Mouse (Mus musculus) thymus, adult 2 months (tissue): ENCODE results near the gene Traf6. TPM values are rescaled to one million over a fixed set of nuclear protein-coding genes. Genes with fewer than 3 reads are reported as not detected.

Experiments used
- DNase-seq: peaks from one replicate; pipeline ENCODE4 v3.0.0; 2021
- H3K27ac ChIP-seq: fragments of 200-500 bp; 2 replicates; pipeline ENCODE4 v1.5.1; 2012; ENCODE audit warnings: low read length, control low read depth; ENCODE audit not compliant: control insufficient read depth, insufficient read depth
- H3K27me3 ChIP-seq: fragments of 200-500 bp; 2 replicates; pipeline ENCODE4 v1.6.1; 2012; ENCODE audit warnings: mild to moderate bottlenecking, low read length, moderate library complexity, mixed read lengths; ENCODE audit not compliant: control insufficient read depth, insufficient read depth
- H3K36me3 ChIP-seq: fragments of 200-500 bp; 2 replicates; pipeline ENCODE4 v1.6.1; 2012; ENCODE audit warnings: mild to moderate bottlenecking, low read length, moderate library complexity; ENCODE audit not compliant: control insufficient read depth, insufficient read depth
- H3K4me1 ChIP-seq: fragments of 200-500 bp; replicated peaks from 2 replicates; pipeline ENCODE4 v1.6.1; 2012; ENCODE audit warnings: low read length; ENCODE audit not compliant: control insufficient read depth, insufficient read depth
- H3K4me3 ChIP-seq: fragments of 200-500 bp; 2 replicates; pipeline ENCODE4 v1.5.1; 2012; ENCODE audit warnings: mild to moderate bottlenecking, low read length, control low read depth, moderate library complexity; ENCODE audit not compliant: control insufficient read depth, insufficient read depth
- CTCF ChIP-seq: fragments of 200-500 bp; IDR thresholded peaks from 2 replicates; pipeline ENCODE4 v1.5.1; 2012; ENCODE audit warnings: mild to moderate bottlenecking, control low read depth, low read length, moderate library complexity, borderline replicate concordance; ENCODE audit not compliant: control insufficient read depth, poor library complexity, insufficient read depth; ENCODE audit errors: extremely low read depth
- POLR2A ChIP-seq: fragments of 200-500 bp; IDR thresholded peaks from 2 replicates; pipeline ENCODE4 v1.6.1; 2012; ENCODE audit warnings: mild to moderate bottlenecking, low read length, control low read depth, moderate library complexity; ENCODE audit not compliant: control insufficient read depth, poor library complexity, insufficient read depth; ENCODE audit errors: extremely low read depth
- WGBS: fragments of 180-500 bp; shearing (Covaris S2); methylation state at CpG from one replicate; pipeline ENCODE4 v1.1.7; 2018; 5-methylcytosine and 5-hydroxymethylcytosine counted together
- polyA plus RNA-seq: library from polyadenylated mRNA; depleted of rRNA; stranded (reverse); fragments of >200 nt; gene quantifications from 2 replicates; pipeline ENCODE4 v1.2.3, GENCODE M21; 2012

Gene Traf6
- polyA plus RNA-seq, 1 experiment = 31.9 TPM

DNA sequence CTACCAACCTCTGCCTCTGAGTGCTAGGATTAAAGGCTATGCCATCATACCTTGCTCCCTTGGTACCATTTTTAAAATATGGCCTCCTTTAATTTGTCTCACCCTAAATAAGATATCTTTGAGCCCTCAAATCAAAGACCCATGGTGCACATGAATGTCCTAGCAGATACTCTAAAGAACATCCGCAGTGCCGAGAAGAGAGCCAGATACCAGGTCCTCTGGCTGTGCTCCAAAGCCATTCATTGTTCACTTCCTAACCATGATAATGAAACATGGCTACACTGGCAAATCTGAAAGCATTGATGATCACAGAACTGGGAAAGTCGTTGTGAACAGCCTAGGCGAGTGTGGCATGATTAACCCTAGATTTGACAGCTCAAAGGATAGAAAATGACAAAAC, 14.8 kb downstream of the Traf6 start:
- no peak overlapping the region for H3K27ac ChIP-seq

GRCm38 (mm10) chr2:101693577-101694215, 15.5 kb downstream of the Traf6 start:
- Histone ChIP-seq H3K27ac (no peak overlapping the region), H3K4me3 (no peak overlapping the region), H3K4me1 (no peaks in the 10 kb centered on the region; the same call in 1 of the 2 replicates), H3K27me3 (no peaks in the 10 kb centered on the region), H3K36me3 (peaks cover 79% of the 10 kb centered on the region)
- TF ChIP-seq POLR2A (no peak), CTCF (no peak)
- WGBS = 59% methylated on average over 5 of the region's 5 CpGs
- peak; percentile 13 for DNase-seq

More for the DNA sequence above, 14.8 kb downstream of the Traf6 start:
- no peak for TF ChIP-seq POLR2A
- TF ChIP-seq CTCF = no peak
- Histone ChIP-seq H3K36me3 (peaks cover 78% of the 10 kb centered on the region), H3K4me1 (no peaks in the 10 kb centered on the region), H3K27me3 (no peaks in the 10 kb centered on the region), H3K4me3 (no peak overlapping the region)
- 77% methylated on average over 4 of the region's 4 CpGs for WGBS
- DNase-seq = no peak

DNA sequence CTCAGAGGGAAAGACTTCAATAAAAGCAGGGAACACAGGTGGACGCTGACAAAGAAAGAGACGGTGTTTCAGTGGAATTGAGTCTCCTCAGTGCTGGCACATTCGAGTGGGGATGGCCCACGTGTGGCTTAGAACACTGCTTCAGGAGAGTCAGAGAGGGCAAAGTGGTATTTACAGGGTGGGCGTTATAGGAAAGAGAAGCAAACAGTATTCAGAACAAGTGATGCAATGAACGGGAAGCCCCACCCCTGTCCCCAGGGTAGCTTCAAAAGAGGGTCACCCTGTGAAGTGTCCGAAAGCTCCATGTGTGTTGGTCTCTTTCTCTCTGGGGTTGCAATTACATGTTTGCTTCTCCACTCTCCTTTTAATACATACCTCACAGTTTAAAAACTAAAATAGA, 17.4 kb downstream of the Traf6 start:
- no peaks in the 10 kb centered on the region for H3K27me3 ChIP-seq
- TF ChIP-seq CTCF (no peak), POLR2A (no peak)
- no peaks in the 10 kb centered on the region; the same call in 1 of the 2 replicates for H3K4me1 ChIP-seq
- no peak overlapping the region for H3K4me3 ChIP-seq
- WGBS = over 99% methylated on average over 7 of the region's 7 CpGs
- H3K36me3 ChIP-seq = peaks cover 67% of the 10 kb centered on the region
- H3K27ac ChIP-seq = no peak overlapping the region
- DNase-seq = no peak

GRCm38 (mm10) chr2:101699284-101699683, 21.1 kb downstream of the Traf6 start:
- H3K4me1 ChIP-seq = no peaks in the 10 kb centered on the region; the same call in 1 of the 2 replicates
- DNase-seq = no peak
- WGBS = 28% methylated on average over 4 of the region's 4 CpGs
- H3K36me3 ChIP-seq = peaks cover 36% of the 10 kb centered on the region
- no peak overlapping the region for H3K4me3 ChIP-seq
- H3K27ac ChIP-seq = no peak overlapping the region
- H3K27me3 ChIP-seq = no peaks in the 10 kb centered on the region
- TF ChIP-seq POLR2A (no peak), CTCF (no peak)

DNA sequence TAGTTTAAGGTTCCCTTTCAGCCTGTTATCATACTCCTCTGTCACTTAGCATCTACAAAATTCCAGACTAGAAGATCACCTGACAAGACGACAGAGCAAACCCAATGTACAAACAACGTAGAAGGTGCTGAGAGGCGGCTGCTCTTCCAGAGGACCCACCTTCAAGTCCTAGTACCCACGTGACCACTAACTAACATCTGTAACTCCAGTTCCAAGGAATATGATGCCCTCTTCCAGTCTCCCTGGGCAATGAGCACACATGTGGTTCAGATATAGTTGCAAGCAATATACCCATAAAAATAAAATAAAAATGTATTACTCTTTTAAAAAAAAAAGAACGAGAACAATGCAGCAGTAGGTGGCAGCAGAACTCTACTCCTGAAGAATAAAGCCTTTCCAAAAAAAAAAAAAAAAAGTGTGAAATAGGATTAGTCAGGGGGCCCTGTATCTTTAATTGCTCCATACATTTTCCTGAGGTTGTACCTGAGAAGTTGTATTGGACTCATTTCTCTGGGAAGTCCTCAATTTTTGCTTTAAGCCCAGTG, 27.8 kb downstream of the Traf6 start:
- WGBS = 61% methylated on average over 5 of the region's 5 CpGs
- Histone ChIP-seq H3K36me3 (no peaks in the 10 kb centered on the region), H3K27me3 (no peaks in the 10 kb centered on the region), H3K27ac (no peak overlapping the region), H3K4me3 (no peak overlapping the region), H3K4me1 (no peaks in the 10 kb centered on the region)
- DNase-seq = no peak
- TF ChIP-seq CTCF = no peak

- DNase-seq = no peak
- H3K4me1 ChIP-seq = no peaks in the 10 kb centered on the region
- no peak overlapping the region for H3K27ac ChIP-seq
- no peak overlapping the region for H3K4me3 ChIP-seq
- no peaks in the 10 kb centered on the region for H3K27me3 ChIP-seq
- WGBS = 94% methylated on average over 3 of the region's 3 CpGs
- H3K36me3 ChIP-seq = no peaks in the 10 kb centered on the region
- TF ChIP-seq CTCF (no peak), POLR2A (no peak)
Measured at GRCm38 (mm10) chr2:101711608-101712007, 33.4 kb downstream of the Traf6 start.
